In genomic region chr11:54930318-54930979, GRCm38 (mm10) we compare ENCODE assay signal across 9 mouse cellular contexts. TPM values are rescaled to one million over a fixed set of nuclear protein-coding genes. Genes with fewer than 3 reads are reported as not detected.
DNase-seq lines count a peak whose midpoint lies in the region; ATAC-seq and TF ChIP-seq lines count a peak whose summit lies in the region.
"Had no signal": no experiment of that assay in that cellular context is flagged by ENCODE, and none has a peak within 500 bp of the region (broad histone marks: within the 10 kb centered on the region; RNA-seq: fewer than 3 reads in every experiment).

No protein-coding gene starts in this region.

- TF ChIP-seq POLR2A in lung, adult 2 months (IDR thresholded peaks at IDR 0.05; ENCODE audit: borderline replicate concordance, extremely low read depth, low read depth, low read length), result no peak

- H3K27ac ChIP-seq in intestine, embryonic 14.5 days (ENCODE audit: low read depth), result no peak overlapping the region

- peaks cover 83% of the 10 kb centered on the region for H3K36me3 ChIP-seq in intestine, embryonic 14.5 days (ENCODE audit: control insufficient read depth, insufficient read depth, low read length)

- no peaks in the 10 kb centered on the region for H3K27me3 ChIP-seq in intestine, embryonic 14.5 days (replicated peaks; ENCODE audit: control insufficient read depth, insufficient read depth, low read length)

- no peak overlapping the region for H3K4me3 ChIP-seq in intestine, embryonic 14.5 days (ENCODE audit: low read depth, low read length)
- no peak overlapping the region for H3K4me3 ChIP-seq in lung, adult 2 months (replicated peaks; ENCODE audit: extremely low read depth, low read depth, low read length)

- 69% methylated on average over 7 of the region's 7 CpGs for WGBS in intestine, embryonic 14.5 days
- WGBS in lung, adult 2 months, result 60% methylated on average over 7 of the region's 7 CpGs

- no peak overlapping the region for H3K4me2 ChIP-seq in intestine, embryonic 14.5 days (ENCODE audit: low read length)

- H3K9ac ChIP-seq in intestine, embryonic 14.5 days (ENCODE audit: low read length), result no peak overlapping the region

- peak; percentile 44 to 74 for DNase-seq in adrenal gland, adult (ENCODE audit: inconsistent age in 2 of 2, low spot score in 1 of 2)
- no peak for DNase-seq in adrenal gland, adult 2 months
- DNase-seq in ovary, postnatal 36 days (ENCODE audit: low spot score), result peak; percentile 50
- no peak for DNase-seq in ovary, postnatal 10 days (ENCODE audit: low spot score)
- DNase-seq in cerebellum, postnatal 25 days, result peak; percentile 73 to 83
- peak; percentile 82 for DNase-seq in intestine, embryonic 14.5 days (ENCODE audit: low spot score)
- peak; percentile 48 for DNase-seq in lung, adult 2 months
- DNase-seq in skeletal muscle tissue, adult 2 months (ENCODE audit: low read depth, low spot score), result peak; percentile 62

- ATAC-seq in intestine, embryonic 14.5 days (replicated peaks; ENCODE audit: low FRiP score, low TSS enrichment, low read depth), result 0 out of 2 replicates have a peak, but pooled peaks have one; percentile 45

- peak; percentile 80 for TF ChIP-seq CTCF in lung, adult 2 months (IDR thresholded peaks at IDR 0.05; ENCODE audit: insufficient read depth, low read length)

- no peaks in the 10 kb centered on the region for H3K9me3 ChIP-seq in intestine, embryonic 14.5 days (ENCODE audit: control insufficient read depth, low read length)

- no peaks in the 10 kb centered on the region for H3K4me1 ChIP-seq in intestine, embryonic 14.5 days (replicated peaks; ENCODE audit: control insufficient read depth, insufficient read depth, low read length)
- 0 out of 2 replicates have a peak, but pooled peaks cover 2% of the 10 kb centered on the region for H3K4me1 ChIP-seq in lung, adult 2 months (ENCODE audit: control insufficient read depth, insufficient read depth, low read length)

RNA-seq across cellular contexts. Expression of gene Gpx3, which starts 28.2 kb away (rescaled TPM):
- 100 to 1,000 TPM; 580 to 729 TPM for total RNA-seq in adrenal gland, adult 2 months (2021)
- polyA plus RNA-seq in adrenal gland, adult 2 months (2012; rRNA removed), result 256 and 331 TPM in 2 replicates
- 263 and 321 TPM in 2 replicates for polyA plus RNA-seq in intestine, embryonic 14.5 days (2014; fragmentation: Nextera tagmentation; extraction: Ambion mirVana)
- 693 and 908 TPM in 2 replicates for polyA plus RNA-seq in lung, adult 2 months (2012; rRNA removed)
- total RNA-seq: hematopoietic stem cell, adult 5-6 weeks had no signal

RNA-seq across cellular contexts. Expression of gene Tnip1, which starts 32.3 kb away (rescaled TPM):
- 10 to 100 TPM; 82.2 to 88.8 TPM for total RNA-seq in adrenal gland, adult 2 months (2021)
- polyA plus RNA-seq in adrenal gland, adult 2 months (2012; rRNA removed), result 59.0 and 63.6 TPM in 2 replicates
- polyA plus RNA-seq in intestine, embryonic 14.5 days (2014; fragmentation: Nextera tagmentation; extraction: Ambion mirVana), result 20.5 and 20.9 TPM in 2 replicates
- polyA plus RNA-seq in lung, adult 2 months (2012; rRNA removed), result 43.9 and 47.2 TPM in 2 replicates

Comparison
In these comparisons a context has a peak if more than half of its experiments do, and no peak if none do; other contexts are left out.
1. DNase-seq: peak in adrenal gland, adult (2 of 2), ovary, postnatal 36 days (single experiment), cerebellum, postnatal 25 days (2 of 2), intestine, embryonic 14.5 days (single experiment), lung, adult 2 months (single experiment) and skeletal muscle tissue, adult 2 months (single experiment); none in adrenal gland, adult 2 months (single experiment) and ovary, postnatal 10 days (single experiment).